Mouse (Mus musculus) heart, adult 18-20 months (tissue): ENCODE data around the gene Efna5. TPM values are rescaled to one million over a fixed set of nuclear protein-coding genes. Genes with fewer than 3 reads are reported as not detected.
A peak's percentile ranks its signal among the peaks of the same experiment; 100 is the strongest.

Source experiments
- DNase-seq, 2 experiments: peaks; one replicate each; pipeline ENCODE4 v3.0.0; 2021 to 2022; ENCODE audit warnings: mixed read lengths in 1 of 2
- total RNA-seq, 2 experiments: library from RNA; stranded (reverse); gene quantifications; 2 replicates each; pipeline ENCODE4 v1.2.3; 2021

Gene Efna5
- total RNA-seq, 2 experiments from 2014 or later: 14.0 to 19.6 TPM

DNA sequence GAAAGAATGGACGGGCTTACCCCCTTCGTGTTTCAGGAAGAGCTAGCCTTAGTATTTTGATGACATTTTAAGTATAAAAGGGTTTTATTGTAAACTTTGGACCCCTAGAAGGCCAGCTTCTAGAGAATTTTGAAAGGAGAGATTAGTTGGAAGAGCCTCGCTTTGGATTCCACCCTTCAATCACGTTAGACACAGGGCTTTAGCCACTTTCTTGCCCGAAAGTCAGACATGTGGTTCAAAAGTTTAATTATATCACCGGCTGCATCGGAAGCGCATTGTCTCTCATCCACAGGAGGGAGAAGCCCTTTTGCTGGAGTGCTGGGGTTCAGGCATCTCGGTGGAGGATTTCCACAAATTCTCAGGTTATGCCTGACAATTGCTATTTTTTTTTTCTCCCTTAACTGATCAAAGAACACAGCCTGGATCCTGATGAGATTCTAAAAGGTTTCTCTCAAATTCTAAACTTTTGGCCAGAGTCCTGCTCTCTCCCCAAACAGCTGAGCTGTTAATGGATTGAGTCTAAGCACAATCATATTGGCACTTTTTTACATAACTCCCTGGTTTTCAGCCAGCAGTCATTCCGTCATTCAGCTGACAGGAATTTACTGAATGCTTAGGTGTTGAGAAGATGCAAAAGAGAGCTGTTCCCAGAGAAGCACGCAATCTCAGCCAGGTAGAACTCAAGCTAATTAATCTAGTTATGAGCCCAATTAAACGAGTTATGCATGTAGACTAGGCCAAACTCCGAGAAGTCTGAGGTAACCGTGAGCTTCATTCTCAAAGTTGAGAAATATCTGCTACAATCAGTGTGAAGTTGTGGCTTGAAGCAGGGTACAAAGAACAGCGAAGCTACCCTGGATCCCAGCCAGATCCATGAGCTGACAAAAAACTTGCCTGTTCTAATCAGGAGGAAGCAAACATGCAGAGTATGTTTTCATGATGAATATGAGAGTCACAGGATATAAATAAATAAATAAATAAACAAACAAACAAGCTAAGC is 91.5 kb downstream of the Efna5 start:
- DNase-seq: no peak

DNA sequence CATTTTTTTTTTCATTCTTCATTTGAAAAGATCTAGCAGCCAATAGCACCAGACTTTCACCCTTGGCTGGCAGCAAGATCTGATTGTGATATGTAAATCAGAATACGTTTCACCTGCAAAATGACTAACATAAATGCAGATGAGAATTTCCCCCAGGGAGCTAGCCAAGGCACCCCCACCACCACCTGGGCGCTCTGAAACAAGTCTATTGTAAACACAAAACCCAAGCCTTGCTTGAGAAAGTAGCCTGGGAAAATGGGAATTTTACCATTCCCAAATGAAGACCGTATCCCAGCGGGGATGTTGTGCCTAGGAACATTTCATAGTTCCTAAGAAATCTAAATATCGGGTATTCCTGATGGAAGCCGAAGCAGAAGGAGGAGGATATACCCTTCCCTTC is 92.3 kb downstream of the Efna5 start:
- DNase-seq: no peak

GRCm38 (mm10) chr17:62787855-62788254 is 93.3 kb downstream of the Efna5 start:
- DNase-seq: no peak

DNA sequence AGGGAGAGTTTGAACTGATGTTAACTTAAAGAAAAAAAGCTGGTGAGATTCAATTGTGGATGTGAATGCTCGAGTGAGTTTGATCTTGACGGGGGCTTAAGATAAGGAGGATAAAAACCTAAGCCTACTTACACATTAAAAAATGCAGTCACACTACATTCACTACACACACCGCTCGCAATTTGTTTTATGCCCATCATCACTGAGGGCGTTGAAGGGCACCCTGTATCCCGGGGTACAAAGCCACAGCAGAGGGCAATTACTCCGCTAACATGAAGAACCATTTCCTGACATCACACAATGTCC is 94.6 kb downstream of the Efna5 start:
- DNase-seq: no peak

DNA sequence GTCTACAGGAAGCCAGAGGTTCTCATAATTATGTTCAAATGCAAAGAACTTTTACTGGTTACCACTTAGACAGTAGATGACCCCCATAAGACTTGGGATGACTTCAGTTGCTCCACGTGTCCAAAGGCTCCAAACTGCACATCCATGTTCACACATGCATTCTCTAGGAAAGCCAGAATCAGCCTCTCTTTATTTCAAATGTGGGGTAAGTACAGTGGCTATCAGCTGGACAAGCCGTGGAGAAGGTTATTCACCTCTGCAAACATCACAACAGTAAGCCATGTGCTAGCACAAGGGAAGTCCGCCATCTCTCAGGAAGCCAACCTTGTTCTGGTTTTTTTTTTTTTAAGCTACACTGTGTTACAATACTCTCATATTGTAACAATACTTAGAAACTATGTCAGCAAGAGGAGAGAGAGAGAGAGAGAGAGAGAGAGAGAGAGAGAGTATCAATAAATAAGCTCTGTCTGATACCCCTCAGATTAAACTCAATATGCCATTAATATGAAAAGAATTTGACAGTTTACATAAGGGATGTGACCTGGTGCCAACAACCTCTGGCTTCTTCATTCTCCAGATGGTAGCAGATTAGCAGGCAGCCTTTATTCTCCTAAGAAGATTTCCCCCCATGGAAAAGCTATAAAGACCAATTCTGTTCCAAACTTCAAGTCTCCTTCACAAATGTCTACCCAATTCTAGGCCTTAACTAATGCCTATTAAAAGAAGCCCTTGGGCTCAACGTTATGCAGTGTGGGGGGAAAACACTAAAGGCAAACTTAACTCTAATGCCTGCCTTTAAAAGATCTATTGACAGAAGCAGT is 95.1 kb downstream of the Efna5 start:
- no peak for DNase-seq

- no peak for DNase-seq
These were observed 96.6 kb downstream of the Efna5 start for GRCm38 (mm10) chr17:62784274-62785171.

- peak; percentile 68 to 89 for DNase-seq
These were observed 97.4 kb downstream of the Efna5 start for GRCm38 (mm10) chr17:62783524-62784273.

GRCm38 (mm10) chr17:62782826-62783404 is 98.2 kb downstream of the Efna5 start:
- DNase-seq: peak; percentile 56 to 68

- DNase-seq: no peak
These were observed 100.0 kb downstream of the Efna5 start for GRCm38 (mm10) chr17:62781120-62781519.

GRCm38 (mm10) chr17:62777858-62778564 is 103.1 kb downstream of the Efna5 start:
- no peak for DNase-seq

DNA sequence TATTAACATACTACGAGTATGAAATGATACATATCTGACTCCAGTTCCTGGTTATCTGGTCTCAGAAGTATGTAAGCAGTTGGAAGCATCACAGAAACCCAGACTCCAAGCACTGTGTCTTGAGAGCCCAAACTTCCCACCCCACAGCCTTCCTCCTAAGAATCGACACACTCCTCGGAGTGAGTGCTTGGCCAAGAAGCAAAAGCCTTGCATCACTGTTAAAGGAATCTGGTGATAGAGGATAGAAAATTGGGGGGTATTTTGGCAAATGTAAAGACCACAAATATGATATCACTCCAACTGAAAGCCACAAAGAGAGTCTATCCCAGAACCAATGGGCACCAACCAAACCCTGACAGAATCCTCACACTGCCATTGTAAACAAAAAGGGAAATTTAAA is 104.4 kb downstream of the Efna5 start:
- no peak for DNase-seq

GRCm38 (mm10) chr17:62775976-62776375 is 105.1 kb downstream of the Efna5 start:
- peak in 1 of 2 experiments; percentile 32 for DNase-seq

GRCm38 (mm10) chr17:62775401-62775800 is 105.7 kb downstream of the Efna5 start:
- no peak for DNase-seq

DNA sequence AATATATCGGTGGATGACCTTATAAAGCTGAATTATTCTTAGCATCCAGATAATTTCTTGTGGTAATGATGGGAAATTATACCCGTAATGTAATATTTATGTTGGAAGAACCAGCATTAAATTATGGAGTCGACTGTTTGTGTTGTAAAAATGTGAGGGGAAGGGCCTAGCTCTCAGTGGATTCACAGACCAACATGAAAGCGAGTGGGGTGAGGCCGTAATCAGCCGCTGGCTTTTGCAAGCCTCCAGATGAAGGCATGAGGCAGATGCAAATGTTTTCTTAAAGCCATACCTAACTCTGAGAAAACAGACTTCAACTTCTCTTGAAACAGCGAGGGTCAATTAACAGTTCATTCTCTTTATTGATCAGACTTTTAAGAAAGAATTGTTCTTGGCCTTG is 106.4 kb downstream of the Efna5 start:
- no peak for DNase-seq

DNA sequence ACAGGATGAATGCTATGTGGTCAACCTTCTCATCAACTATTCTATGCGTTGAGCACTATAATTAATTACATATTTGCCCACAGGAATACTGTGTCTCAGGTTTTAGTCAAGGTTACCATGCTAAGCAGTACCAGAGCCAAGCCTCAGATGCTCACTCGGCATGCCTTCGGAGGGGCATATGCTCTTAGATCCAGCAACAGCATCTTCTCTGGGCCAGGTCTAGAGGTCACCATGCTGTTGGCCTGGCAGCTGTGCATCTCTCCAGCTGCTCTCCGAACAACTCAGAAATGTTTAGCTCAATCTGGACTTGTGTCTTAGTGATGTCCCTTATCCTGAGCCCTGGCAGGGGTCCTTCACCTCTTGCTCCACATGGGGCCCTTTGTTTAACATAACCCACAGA is 114.4 kb downstream of the Efna5 start:
- no peak for DNase-seq

- DNase-seq: no peak
These were observed 116.0 kb downstream of the Efna5 start for GRCm38 (mm10) chr17:62765165-62765564.

- no peak for DNase-seq
These were observed 124.2 kb downstream of the Efna5 start for GRCm38 (mm10) chr17:62756951-62757350.

GRCm38 (mm10) chr17:62755635-62756034 is 125.5 kb downstream of the Efna5 start:
- DNase-seq: no peak

DNA sequence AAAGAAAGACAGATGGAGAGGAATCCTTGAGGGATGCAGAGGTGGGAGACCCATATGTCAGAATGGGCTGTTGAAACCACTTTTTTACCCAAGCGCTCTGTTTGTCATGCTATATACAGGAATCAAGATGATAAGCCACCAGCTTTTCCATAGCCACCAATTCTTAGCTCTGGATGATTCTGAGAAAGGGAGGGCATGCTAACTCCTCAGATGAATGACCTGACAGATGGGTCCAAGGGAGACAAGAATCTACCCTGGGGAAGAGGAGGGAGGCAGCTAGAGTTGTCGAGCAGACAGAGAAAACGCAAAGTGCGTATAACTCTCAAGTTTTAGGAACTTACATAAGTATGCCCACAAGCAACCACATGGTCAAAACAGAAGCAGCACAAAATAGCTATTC is 126.5 kb downstream of the Efna5 start:
- no peak for DNase-seq

DNA sequence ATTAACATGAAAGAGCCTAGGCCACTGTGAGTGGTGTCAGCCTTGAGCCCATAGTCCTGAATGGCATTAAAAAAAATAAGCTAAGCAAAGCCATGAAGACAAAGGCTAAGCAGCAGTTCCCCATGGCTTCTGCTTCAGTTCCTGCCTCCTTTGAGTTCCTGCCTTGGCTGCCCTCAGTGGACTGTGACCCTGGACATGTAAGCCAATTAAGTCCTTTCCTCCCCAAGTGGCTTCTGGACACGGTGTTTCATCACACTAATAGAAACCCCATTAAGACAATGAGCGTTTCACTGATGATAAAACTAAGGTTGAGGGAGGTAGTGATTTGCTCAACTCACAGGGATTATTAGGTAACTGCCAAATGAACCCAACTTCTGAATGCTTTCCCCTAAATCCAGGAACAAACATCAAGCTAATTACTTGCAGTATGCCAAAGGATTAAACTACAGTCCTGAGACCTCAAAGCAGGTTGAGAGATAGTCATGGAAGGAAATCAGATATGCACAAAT is 128.7 kb downstream of the Efna5 start:
- no peak for DNase-seq
